Comparison of ENCODE assay signal across 34 mouse cellular contexts in genomic region chr5:145081866-145082613, GRCm38 (mm10). TPM values are rescaled to one million over a fixed set of nuclear protein-coding genes. Genes with fewer than 3 reads are reported as not detected.
A peak's percentile ranks its signal among the peaks of the same experiment; 100 is the strongest.
DNase-seq lines count a peak whose midpoint lies in the region; ATAC-seq lines count a peak whose summit lies in the region.
"Had no signal": no experiment of that assay in that cellular context is flagged by ENCODE, and none has a peak within 500 bp of the region (broad histone marks: within the 10 kb centered on the region; RNA-seq: fewer than 3 reads in every experiment).

No protein-coding gene starts in this region.

- no peak for ATAC-seq in megakaryocyte progenitor cell, adult 5-6 weeks (replicated peaks; ENCODE audit: poor library complexity)
- ATAC-seq: CD4-positive, CD25-positive, alpha-beta regulatory T cell, adult 4 months; forebrain, postnatal 0 days had no signal

- peak; percentile 28 to 70 for DNase-seq in urinary bladder, adult 18-20 months (ENCODE audit: low spot score in 2 of 2)
- no peak for DNase-seq in urinary bladder, adult 2 months (ENCODE audit: low spot score)
- DNase-seq in adipocyte (ENCODE audit: low spot score), result peak; percentile 30
- DNase-seq in lung, postnatal 10 days, result peak; percentile 31
- DNase-seq in lung, postnatal 4 days, result peak; percentile 16 to 57
- no peak for DNase-seq in cerebellum, adult 9-11 months
- DNase-seq: adrenal gland, adult 8-10 months; adrenal gland, postnatal 25 days; cerebellum, adult 8-10 months; cerebellum, postnatal 25 days; forebrain, postnatal 0 days; gastrocnemius, adult 2 months; gastrocnemius, postnatal 14 days; heart, adult 11 months had no signal

RNA-seq across cellular contexts. Expression of gene Arpc1a, which starts 1.6 kb away (rescaled TPM):
- polyA plus RNA-seq in urinary bladder, adult 2 months (2012; rRNA removed), result 284 and 341 TPM in 2 replicates
- total RNA-seq in megakaryocyte progenitor cell, adult 5-6 weeks (2015), result 72.3 and 79.9 TPM in 2 replicates
- 47.7 and 51.2 TPM in 2 replicates for total RNA-seq in megakaryocyte progenitor cell, adult 5-6 weeks (2017)

RNA-seq across cellular contexts. Expression of gene Kpna7, which starts 1.8 kb away (rescaled TPM):
- polyA plus RNA-seq in urinary bladder, adult 2 months (2012; rRNA removed), result not detected in 2 replicates
- total RNA-seq in megakaryocyte progenitor cell, adult 5-6 weeks (2015), result not detected in 2 replicates
- total RNA-seq in megakaryocyte progenitor cell, adult 5-6 weeks (2017), result not detected in 2 replicates
- total RNA-seq: adrenal gland, adult 8-10 months; adrenal gland, postnatal 25 days; common myeloid progenitor, adult 5-6 weeks; forebrain, postnatal 0 days; gastrocnemius, adult 2 months; gastrocnemius, postnatal 14 days; gastrocnemius, postnatal 4 days; heart, adult 8-10 months; heart, postnatal 25 days; hematopoietic stem cell, adult 5-6 weeks had no signal
- polyA plus RNA-seq: brain, embryonic 14.5 days; C2C12; CD4-positive, CD25-positive, alpha-beta regulatory T cell, adult 4 months; embryonic facial prominence, embryonic 12.5 days; embryonic facial prominence, embryonic 15.5 days; forebrain, embryonic 11.5 days; forebrain, embryonic 14.5 days; forebrain, postnatal 0 days; frontal cortex, adult 2 months; heart, embryonic 11.5 days; heart, embryonic 14.5 days; heart, postnatal 0 days; hindbrain, embryonic 13.5 days; hindbrain, embryonic 16.5 days had no signal

RNA-seq across cellular contexts. Expression of gene Arpc1b, which starts 32.0 kb away (rescaled TPM):
- 410 and 483 TPM in 2 replicates for polyA plus RNA-seq in urinary bladder, adult 2 months (2012; rRNA removed)
- total RNA-seq in megakaryocyte progenitor cell, adult 5-6 weeks (2015), result 252 and 253 TPM in 2 replicates
- total RNA-seq in megakaryocyte progenitor cell, adult 5-6 weeks (2017), result 169 and 205 TPM in 2 replicates

RNA-seq across cellular contexts. Expression of gene 1700018F24Rik, which starts 39.2 kb away (rescaled TPM):
- not detected in 2 replicates for polyA plus RNA-seq in urinary bladder, adult 2 months (2012; rRNA removed)
- not detected in 2 replicates for total RNA-seq in megakaryocyte progenitor cell, adult 5-6 weeks (2015)
- not detected in 2 replicates for total RNA-seq in megakaryocyte progenitor cell, adult 5-6 weeks (2017)
- total RNA-seq: adrenal gland, adult 8-10 months; adrenal gland, postnatal 25 days; common myeloid progenitor, adult 5-6 weeks; forebrain, postnatal 0 days; gastrocnemius, adult 2 months; gastrocnemius, postnatal 14 days; gastrocnemius, postnatal 4 days; heart, adult 8-10 months; heart, postnatal 25 days; hematopoietic stem cell, adult 5-6 weeks; MEL had no signal
- polyA plus RNA-seq: brain, embryonic 14.5 days; C2C12; CD4-positive, CD25-positive, alpha-beta regulatory T cell, adult 4 months; embryonic facial prominence, embryonic 12.5 days; forebrain, embryonic 11.5 days; forebrain, embryonic 14.5 days; forebrain, postnatal 0 days; frontal cortex, adult 2 months; heart, embryonic 11.5 days; heart, embryonic 14.5 days; heart, postnatal 0 days; hindbrain, embryonic 13.5 days; hindbrain, embryonic 16.5 days had no signal

RNA-seq across cellular contexts. Expression of gene Gm4871, which starts 49.5 kb away (rescaled TPM):
- polyA plus RNA-seq in urinary bladder, adult 2 months (2012; rRNA removed), result not detected in 2 replicates
- total RNA-seq in megakaryocyte progenitor cell, adult 5-6 weeks (2015), result not detected in 2 replicates
- not detected in 2 replicates for total RNA-seq in megakaryocyte progenitor cell, adult 5-6 weeks (2017)
- total RNA-seq: adrenal gland, adult 8-10 months; adrenal gland, postnatal 25 days; common myeloid progenitor, adult 5-6 weeks; forebrain, postnatal 0 days; gastrocnemius, adult 2 months; gastrocnemius, postnatal 14 days; gastrocnemius, postnatal 4 days; heart, adult 8-10 months; heart, postnatal 25 days; hematopoietic stem cell, adult 5-6 weeks; MEL had no signal
- polyA plus RNA-seq: brain, embryonic 14.5 days; C2C12; CD4-positive, CD25-positive, alpha-beta regulatory T cell, adult 4 months; embryonic facial prominence, embryonic 12.5 days; embryonic facial prominence, embryonic 15.5 days; forebrain, embryonic 11.5 days; forebrain, embryonic 14.5 days; forebrain, postnatal 0 days; frontal cortex, adult 2 months; heart, embryonic 11.5 days; heart, embryonic 14.5 days; heart, postnatal 0 days; hindbrain, embryonic 13.5 days; hindbrain, embryonic 16.5 days had no signal

Comparison
In these comparisons a context has a peak if more than half of its experiments do, and no peak if none do; other contexts are left out.
1. DNase-seq: peak in urinary bladder, adult 18-20 months (2 of 2), adipocyte (single experiment), lung, postnatal 10 days (single experiment) and lung, postnatal 4 days (2 of 2); none in urinary bladder, adult 2 months (single experiment) and cerebellum, adult 9-11 months (single experiment).